Mouse (Mus musculus) hindbrain, embryonic 14.5 days (tissue): ENCODE results near the gene Map1b. TPM values are rescaled to one million over a fixed set of nuclear protein-coding genes. Genes with fewer than 3 reads are reported as not detected.

Source experiments
- ATAC-seq: fragments of 200-750 bp; cut with Nextera tagmentation; 2 replicates; pipeline ENCODE4 v1.8.0; 2017; ENCODE audit warnings: moderate number of reproducible peaks, mild to moderate bottlenecking, moderate TSS enrichment, moderate library complexity; ENCODE audit not compliant: low FRiP score
- DNase-seq: peaks from one replicate; pipeline ENCODE4 v3.0.0-alpha.2; 2015; ENCODE audit warnings: low spot score
- H3K27ac ChIP-seq: fragments of 300-500 bp; sonication (generic); 2 replicates; pipeline ENCODE4 v1.5.1; 2014; ENCODE audit warnings: mild to moderate bottlenecking, moderate library complexity
- H3K27me3 ChIP-seq: fragments of 300-500 bp; sonication (generic); 2 replicates; pipeline ENCODE4 v1.6.1; 2014; ENCODE audit warnings: mild to moderate bottlenecking, low read length, mixed read lengths; ENCODE audit not compliant: control insufficient read depth, insufficient read depth
- H3K36me3 ChIP-seq: fragments of 300-500 bp; sonication (generic); replicated peaks from 2 replicates; pipeline ENCODE4 v1.6.1; 2014; ENCODE audit not compliant: control insufficient read depth, insufficient read depth
- H3K4me1 ChIP-seq: fragments of 300-500 bp; sonication (generic); replicated peaks from 2 replicates; pipeline ENCODE4 v1.6.1; 2014; ENCODE audit warnings: antibody characterized with exemption, low read length, mixed read lengths; ENCODE audit not compliant: control insufficient read depth, insufficient read depth
- H3K4me2 ChIP-seq: fragments of 300-500 bp; sonication (generic); replicated peaks from 2 replicates; pipeline ENCODE4 v1.6.1; 2014; ENCODE audit warnings: mild to moderate bottlenecking, moderate library complexity
- H3K4me3 ChIP-seq: fragments of 300-500 bp; sonication (generic); replicated peaks from 2 replicates; pipeline ENCODE4 v1.5.1; 2014; ENCODE audit warnings: mild to moderate bottlenecking, low read length
- H3K9ac ChIP-seq: fragments of 300-500 bp; sonication (generic); 2 replicates; pipeline ENCODE4 v1.6.1; 2014
- H3K9me3 ChIP-seq: fragments of 300-500 bp; sonication (generic); 2 replicates; pipeline ENCODE4 v1.6.1; 2016; ENCODE audit warnings: low read length; ENCODE audit not compliant: control insufficient read depth
- WGBS: fragments of 180-500 bp; shearing (Covaris S2); extraction: QIAGEN DNeasy Blood & Tissue Kit; methylation state at CpG from one replicate; pipeline ENCODE4 v1.1.7; 2014; 5-methylcytosine and 5-hydroxymethylcytosine counted together
- polyA plus RNA-seq: library from polyadenylated mRNA; unstranded; fragments of >200 nt; fragmentation: Nextera tagmentation; extraction: Ambion mirVana; gene quantifications from 2 replicates; pipeline ENCODE4 v1.2.1, GENCODE M21; 2014

Map1b gene
- polyA plus RNA-seq, 1 experiment from 2014 or later, result 2,283 TPM

- Histone ChIP-seq H3K27ac (no peak overlapping the region), H3K36me3 (peaks cover 45% of the 10 kb centered on the region), H3K27me3 (no peaks in the 10 kb centered on the region), H3K4me2 (no peak overlapping the region), H3K9me3 (no peaks in the 10 kb centered on the region), H3K4me3 (no peak overlapping the region), H3K9ac (no peak overlapping the region), H3K4me1 (peaks cover 45% of the 10 kb centered on the region)
- 58% methylated on average over 10 of the region's 10 CpGs for WGBS
- ATAC-seq, result no peak
- DNase-seq, result no peak
These were observed 31.4 kb downstream of the Map1b start for GRCm38 (mm10) chr13:99484905-99485304.

- H3K4me3 ChIP-seq, result no peak overlapping the region
- peaks cover 45% of the 10 kb centered on the region for H3K4me1 ChIP-seq
These were observed 32.9 kb downstream of the Map1b start for GRCm38 (mm10) chr13:99483433-99483832.

GRCm38 (mm10) chr13:99475488-99475887 is 40.9 kb downstream of the Map1b start:
- H3K9ac ChIP-seq, result peak overlapping the region; percentile 12
- peaks cover 24% of the 10 kb centered on the region for H3K4me1 ChIP-seq
- H3K27ac ChIP-seq, result peak overlapping the region; percentile 75

More at GRCm38 (mm10) chr13:99483433-99483832, 32.9 kb downstream of the Map1b start:
- Histone ChIP-seq H3K27me3 (no peaks in the 10 kb centered on the region), H3K4me2 (no peak overlapping the region), H3K9ac (no peak overlapping the region), H3K27ac (no peak overlapping the region), H3K36me3 (peaks cover 42% of the 10 kb centered on the region), H3K9me3 (no peaks in the 10 kb centered on the region)
- ATAC-seq, result no peak
- no peak for DNase-seq

GRCm38 (mm10) chr13:99475033-99475432 is 41.3 kb downstream of the Map1b start:
- Histone ChIP-seq H3K27ac (peak overlapping the region; percentile 75), H3K4me3 (no peak overlapping the region), H3K36me3 (peaks cover 48% of the 10 kb centered on the region), H3K4me2 (peak overlapping the region; percentile 31), H3K9ac (no peak overlapping the region), H3K4me1 (peaks cover 28% of the 10 kb centered on the region), H3K27me3 (no peaks in the 10 kb centered on the region), H3K9me3 (no peaks in the 10 kb centered on the region)
- WGBS, result 2% methylated on average over 5 of the region's 5 CpGs
- DNase-seq, result no peak
- ATAC-seq, result no peak

More at GRCm38 (mm10) chr13:99475488-99475887, 40.9 kb downstream of the Map1b start:
- Histone ChIP-seq H3K36me3 (peaks cover 45% of the 10 kb centered on the region), H3K4me2 (peak overlapping the region; percentile 31), H3K4me3 (no peak overlapping the region), H3K9me3 (no peaks in the 10 kb centered on the region), H3K27me3 (no peaks in the 10 kb centered on the region)
- DNase-seq (no peak), ATAC-seq (peak; percentile 75)
- WGBS, result 2% methylated on average over 6 of the region's 6 CpGs

- Histone ChIP-seq H3K27me3 (no peaks in the 10 kb centered on the region), H3K9me3 (no peaks in the 10 kb centered on the region), H3K36me3 (peaks cover 44% of the 10 kb centered on the region), H3K9ac (no peak overlapping the region), H3K4me2 (no peak overlapping the region), H3K4me3 (no peak overlapping the region), H3K27ac (no peak overlapping the region), H3K4me1 (peaks cover 30% of the 10 kb centered on the region)
- 49% methylated on average over 7 of the region's 7 CpGs for WGBS
- DNase-seq, result no peak
- peak; percentile 38; the same call in 1 of the 2 replicates for ATAC-seq
These were observed 42.2 kb downstream of the Map1b start for GRCm38 (mm10) chr13:99474108-99474507.

GRCm38 (mm10) chr13:99472028-99472427 is 44.3 kb downstream of the Map1b start:
- H3K27me3 ChIP-seq, result no peaks in the 10 kb centered on the region
- DNase-seq (no peak), ATAC-seq (no peak)
- no peaks in the 10 kb centered on the region for H3K9me3 ChIP-seq
- 93% methylated on average over 9 of the region's 9 CpGs for WGBS
- no peak overlapping the region for H3K9ac ChIP-seq
- no peak overlapping the region for H3K27ac ChIP-seq
- peaks cover 28% of the 10 kb centered on the region for H3K36me3 ChIP-seq
- H3K4me1 ChIP-seq, result peaks cover 39% of the 10 kb centered on the region
- H3K4me2 ChIP-seq, result no peak overlapping the region
- H3K4me3 ChIP-seq, result no peak overlapping the region

GRCm38 (mm10) chr13:99470084-99470483 is 46.3 kb downstream of the Map1b start:
- 0 out of 2 replicates have a peak overlapping the region, but pooled peaks have one; percentile 28 for H3K27ac ChIP-seq
- ATAC-seq (no peak), DNase-seq (no peak)
- WGBS, result 33% methylated on average over 7 of the region's 7 CpGs
- H3K4me2 ChIP-seq, result no peak overlapping the region
- H3K27me3 ChIP-seq, result no peaks in the 10 kb centered on the region
- H3K36me3 ChIP-seq, result peaks cover 16% of the 10 kb centered on the region
- H3K9ac ChIP-seq, result no peak overlapping the region
- H3K4me1 ChIP-seq, result peaks cover 35% of the 10 kb centered on the region
- H3K4me3 ChIP-seq, result no peak overlapping the region
- no peaks in the 10 kb centered on the region for H3K9me3 ChIP-seq

GRCm38 (mm10) chr13:99468267-99468666 is 48.1 kb downstream of the Map1b start:
- DNase-seq (no peak), ATAC-seq (no peak)
- Histone ChIP-seq H3K4me3 (no peak overlapping the region), H3K4me2 (no peak overlapping the region), H3K4me1 (peaks cover 25% of the 10 kb centered on the region), H3K27me3 (no peaks in the 10 kb centered on the region), H3K36me3 (peaks cover 12% of the 10 kb centered on the region), H3K9ac (no peak overlapping the region), H3K9me3 (no peaks in the 10 kb centered on the region), H3K27ac (no peak overlapping the region)
- WGBS, result 71% methylated on average over 2 of the region's 2 CpGs

- DNase-seq, result no peak
- no peak for ATAC-seq
- no peaks in the 10 kb centered on the region for H3K27me3 ChIP-seq
- H3K4me2 ChIP-seq, result no peak overlapping the region
- no peak overlapping the region for H3K9ac ChIP-seq
- peaks cover 25% of the 10 kb centered on the region for H3K4me1 ChIP-seq
- no peaks in the 10 kb centered on the region for H3K9me3 ChIP-seq
- no peak overlapping the region for H3K27ac ChIP-seq
- no peak overlapping the region for H3K4me3 ChIP-seq
- H3K36me3 ChIP-seq, result peaks cover 16% of the 10 kb centered on the region
- 32% methylated on average over 6 of the region's 6 CpGs for WGBS
These were observed 49.5 kb downstream of the Map1b start for GRCm38 (mm10) chr13:99466811-99467315.

GRCm38 (mm10) chr13:99466064-99466463 is 50.3 kb downstream of the Map1b start:
- H3K4me1 ChIP-seq, result peaks cover 27% of the 10 kb centered on the region
- ATAC-seq (peak; percentile 51; the same call in 1 of the 2 replicates), DNase-seq (no peak)
- no peaks in the 10 kb centered on the region for H3K27me3 ChIP-seq
- H3K9ac ChIP-seq, result no peak overlapping the region
- no peak overlapping the region for H3K4me2 ChIP-seq
- H3K27ac ChIP-seq, result no peak overlapping the region
- H3K36me3 ChIP-seq, result peaks cover 15% of the 10 kb centered on the region
- H3K9me3 ChIP-seq, result no peaks in the 10 kb centered on the region
- no peak overlapping the region for H3K4me3 ChIP-seq
- WGBS, result 44% methylated on average over 2 of the region's 2 CpGs
